Mouse (Mus musculus) liver, embryonic 14.5 days (tissue): ENCODE results near the gene Lmo3. TPM values are rescaled to one million over a fixed set of nuclear protein-coding genes. Genes with fewer than 3 reads are reported as not detected.

Source experiments
- ATAC-seq: fragments of 200-750 bp; cut with Nextera tagmentation; 2 replicates; pipeline ENCODE4 v1.8.0; 2017; ENCODE audit warnings: moderate number of reproducible peaks, mild to moderate bottlenecking, moderate library complexity; ENCODE audit not compliant: insufficient read depth
- DNase-seq, 3 experiments: peaks; one replicate each; pipeline ENCODE4 v3.0.0-alpha.2; 2012 to 2013; ENCODE audit warnings: low read depth in 3 of 3, low spot score in 3 of 3
- H3K27ac ChIP-seq: fragments of 300-500 bp; sonication (generic); 2 replicates; pipeline ENCODE4 v1.5.1; 2014; ENCODE audit warnings: moderate library complexity, mild to moderate bottlenecking, control low read depth, inconsistent platforms
- H3K27me3 ChIP-seq: fragments of 300-500 bp; sonication (generic); 2 replicates; pipeline ENCODE4 v1.6.1; 2014; ENCODE audit warnings: mild to moderate bottlenecking, low read length, moderate library complexity; ENCODE audit not compliant: control insufficient read depth, insufficient read depth
- H3K36me3 ChIP-seq: fragments of 300-500 bp; sonication (generic); replicated peaks from 2 replicates; pipeline ENCODE4 v1.6.1; 2014; ENCODE audit warnings: low read depth; ENCODE audit not compliant: control insufficient read depth, insufficient read depth
- H3K4me1 ChIP-seq, 2 experiments: fragments of 200-500 bp in 1 of 2; fragments of 300-500 bp in 1 of 2; sonication (generic) in 1 of 2; replicated peaks; 2 replicates each; pipeline ENCODE4 v1.6.1; 2012 to 2014; ENCODE audit warnings: antibody characterized with exemption in 1 of 2, inconsistent platforms in 1 of 2, low read length in 1 of 2; ENCODE audit not compliant: control insufficient read depth in 2 of 2, insufficient read depth in 2 of 2
- H3K4me2 ChIP-seq: fragments of 300-500 bp; sonication (generic); 2 replicates; pipeline ENCODE4 v1.6.1; 2014; ENCODE audit warnings: low read depth, mild to moderate bottlenecking, control low read depth, moderate library complexity
- H3K4me3 ChIP-seq, 2 experiments: fragments of 200-500 bp in 1 of 2; fragments of 300-500 bp in 1 of 2; sonication (generic) in 1 of 2; 2 replicates each; pipeline ENCODE4 v1.5.1; 2012 to 2014; ENCODE audit warnings: low read depth in 2 of 2, low read length in 2 of 2, mild to moderate bottlenecking in 2 of 2, control low read depth in 1 of 2, inconsistent platforms in 1 of 2, moderate library complexity in 1 of 2; ENCODE audit not compliant: insufficient read depth in 1 of 2
- H3K9ac ChIP-seq: fragments of 300-500 bp; sonication (generic); replicated peaks from 2 replicates; pipeline ENCODE4 v1.6.1; 2014; ENCODE audit warnings: mild to moderate bottlenecking, control low read depth, moderate library complexity
- H3K9me3 ChIP-seq: fragments of 300-500 bp; sonication (generic); 2 replicates; pipeline ENCODE4 v1.6.1; 2016; ENCODE audit warnings: low read length, mixed read lengths; ENCODE audit not compliant: control insufficient read depth
- CTCF ChIP-seq: IDR thresholded peaks from 2 replicates; pipeline ENCODE4 v1.5.1; 2016; ENCODE audit warnings: antibody characterized with exemption, low read depth, control low read depth
- EP300 ChIP-seq: IDR thresholded peaks from 2 replicates; pipeline ENCODE4 v1.6.1; 2016; ENCODE audit warnings: antibody characterized with exemption, low read depth
- WGBS: fragments of 180-500 bp; shearing (Covaris S2); extraction: QIAGEN DNeasy Blood & Tissue Kit; methylation state at CpG from one replicate; pipeline ENCODE4 v1.1.7; 2014; ENCODE audit not compliant: insufficient replicate concordance; 5-methylcytosine and 5-hydroxymethylcytosine counted together
- polyA plus RNA-seq, 2 experiments: library from polyadenylated mRNA; depleted of rRNA in 1 of 2; stranded (reverse) in 1 of 2; unstranded in 1 of 2; fragments of >200 nt; fragmentation: Nextera tagmentation in 1 of 2; extraction: Ambion mirVana in 1 of 2; gene quantifications; 2 replicates each; pipeline versions ENCODE4 v1.2.1 to v1.2.3; 2012 to 2014

Lmo3 gene
- polyA plus RNA-seq, 2 experiments, result 0.02 TPM; not detected in 1

- Histone ChIP-seq H3K36me3 (no peaks in the 10 kb centered on the region), H3K4me2 (no peak overlapping the region), H3K9ac (no peak overlapping the region), H3K27me3 (no peaks in the 10 kb centered on the region), H3K9me3 (no peaks in the 10 kb centered on the region), H3K4me1 (no peaks in the 10 kb centered on the region), H3K27ac (no peak overlapping the region), H3K4me3 (no peak overlapping the region)
- ATAC-seq (no peak), DNase-seq (no peak)
- 80% methylated on average over 14 of the region's 14 CpGs for WGBS
- TF ChIP-seq EP300, result no peak
- TF ChIP-seq CTCF, result no peak
Measured at GRCm38 (mm10) chr6:138323325-138323724, 258.4 kb downstream of the Lmo3 start.

GRCm38 (mm10) chr6:138320190-138320737 is 261.5 kb downstream of the Lmo3 start:
- ATAC-seq, result no peak
- H3K36me3 ChIP-seq, result no peaks in the 10 kb centered on the region
- no peak overlapping the region for H3K4me3 ChIP-seq
- no peak overlapping the region for H3K9ac ChIP-seq
- H3K9me3 ChIP-seq, result no peaks in the 10 kb centered on the region
- no peak for DNase-seq
- H3K27me3 ChIP-seq, result no peaks in the 10 kb centered on the region
- TF ChIP-seq CTCF, result no peak
- TF ChIP-seq EP300, result no peak
- no peak overlapping the region for H3K27ac ChIP-seq
- H3K4me1 ChIP-seq, result no peaks in the 10 kb centered on the region
- H3K4me2 ChIP-seq, result no peak overlapping the region
- WGBS, result 59% methylated on average over 8 of the region's 8 CpGs

Other genes with a start within 250 kb of the Lmo3 start
- not detected in 2 replicates for gene Igbp1b, start 76.6 kb upstream of the Lmo3 start, polyA plus RNA-seq (2012; rRNA removed)
- gene Igbp1b, start 76.6 kb upstream of the Lmo3 start, polyA plus RNA-seq (2014; fragmentation: Nextera tagmentation; extraction: Ambion mirVana), result not detected in 2 replicates